Mouse (Mus musculus) heart, adult 18-20 months (tissue): ENCODE results near the gene Med19. TPM values are rescaled to one million over a fixed set of nuclear protein-coding genes. Genes with fewer than 3 reads are reported as not detected.

ENCODE experiments used
- DNase-seq, 2 experiments: peaks; one replicate each; pipeline ENCODE4 v3.0.0; 2021 to 2022; ENCODE audit warnings: mixed read lengths in 1 of 2
- long read RNA-seq, 2 experiments: library from polyadenylated mRNA; stranded (forward); transcript quantifications; one replicate each; pipeline ENCODE4 v2.0.0; 2021
- total RNA-seq, 2 experiments: library from RNA; stranded (reverse); gene quantifications; 2 replicates each; pipeline ENCODE4 v1.2.3; 2021

The Med19 gene
- total RNA-seq, result 10 to 100 TPM; 14.7 to 15.2 TPM
- long read RNA-seq, experiment 1, transcript Med19-201 (5 exons, 2,059 nt), result major isoform, 7 of 9 reads
- long read RNA-seq, experiment 1, partial matches to known transcripts, result 0 of 9 reads
- long read RNA-seq, experiment 1, other reads (novel, unspliced or antisense), result 2 of 9 reads
- long read RNA-seq, experiment 2, transcript Med19-201 (5 exons, 2,059 nt), result major isoform, 6 of 10 reads
- long read RNA-seq, experiment 2, partial matches to known transcripts, result 1 of 10 reads
- long read RNA-seq, experiment 2, other reads (novel, unspliced or antisense), result 3 of 10 reads

GRCm38 (mm10) chr2:84677968-84678880 lies at the start of gene Med19, which contains the start of gene Gm28635:
TSS of gene Med19 (plus strand) at chr2:84678402.
TSS of gene Gm28635 (minus strand) at chr2:84678041.
- peak; percentile 96 to 99 for DNase-seq

GRCm38 (mm10) chr2:84632001-84632400 lies 46.2 kb upstream of the Med19 start:
- no peak for DNase-seq

GRCm38 (mm10) chr2:84632999-84633398 lies 45.2 kb upstream of the Med19 start:
- peak in 1 of 2 experiments; percentile 64 for DNase-seq

- DNase-seq, result peak in 1 of 2 experiments; percentile 48
Measured at GRCm38 (mm10) chr2:84634006-84634405, 44.2 kb upstream of the Med19 start.

GRCm38 (mm10) chr2:84634934-84635482 lies 43.2 kb upstream of the Med19 start:
- peak in 1 of 2 experiments; percentile 62 for DNase-seq

GRCm38 (mm10) chr2:84635611-84636010 lies 42.6 kb upstream of the Med19 start:
- DNase-seq, result peak; percentile 96 to 97

GRCm38 (mm10) chr2:84636231-84636741 lies 41.9 kb upstream of the Med19 start:
- peak; percentile 74 to 80 for DNase-seq

GRCm38 (mm10) chr2:84637452-84638165 lies 40.6 kb upstream of the Med19 start:
- peak in 1 of 2 experiments; percentile 65 for DNase-seq

- peak in 1 of 2 experiments; percentile 75 for DNase-seq
Measured at GRCm38 (mm10) chr2:84638428-84639220, 39.6 kb upstream of the Med19 start.

- DNase-seq, result no peak
Measured at GRCm38 (mm10) chr2:84640833-84641232, 37.4 kb upstream of the Med19 start.

- no peak for DNase-seq
Measured at GRCm38 (mm10) chr2:84646138-84646537, 32.1 kb upstream of the Med19 start.

GRCm38 (mm10) chr2:84647051-84647568 lies 31.1 kb upstream of the Med19 start:
- no peak for DNase-seq

- no peak for DNase-seq
Measured at GRCm38 (mm10) chr2:84648369-84648768, 29.8 kb upstream of the Med19 start.

- DNase-seq, result peak; percentile 51 to 64
Measured at GRCm38 (mm10) chr2:84649674-84650073, 28.5 kb upstream of the Med19 start.

GRCm38 (mm10) chr2:84650464-84651195 lies 27.6 kb upstream of the Med19 start, which contains the start of gene Ctnnd1:
TSS of gene Ctnnd1 (minus strand) at chr2:84650765.
- peak; percentile 91 to 95 for DNase-seq

- no peak for DNase-seq
Measured at GRCm38 (mm10) chr2:84653354-84653753, 24.8 kb upstream of the Med19 start.

GRCm38 (mm10) chr2:84655864-84656263 lies 22.3 kb upstream of the Med19 start:
- DNase-seq, result no peak

- no peak for DNase-seq
Measured at GRCm38 (mm10) chr2:84658806-84659205, 19.4 kb upstream of the Med19 start, which contains the start of gene Btbd18. TSS of gene Btbd18 (plus strand) at chr2:84659079.

GRCm38 (mm10) chr2:84660253-84660652 lies 17.9 kb upstream of the Med19 start:
- peak; percentile 76 to 82 for DNase-seq

GRCm38 (mm10) chr2:84662866-84663265 lies 15.3 kb upstream of the Med19 start:
- DNase-seq, result peak; percentile 48 to 70
